Mouse (Mus musculus) heart, postnatal 0 days (tissue): ENCODE data around the gene Lyrm4.

ENCODE experiments used
- CTCF ChIP-seq: IDR thresholded peaks from 2 replicates; pipeline ENCODE4 v1.5.1; 2016; ENCODE audit warnings: antibody characterized with exemption, control low read depth, low read depth
- EP300 ChIP-seq: IDR thresholded peaks from 2 replicates; pipeline ENCODE4 v1.6.1; 2016; ENCODE audit warnings: antibody characterized with exemption, low read depth

DNA sequence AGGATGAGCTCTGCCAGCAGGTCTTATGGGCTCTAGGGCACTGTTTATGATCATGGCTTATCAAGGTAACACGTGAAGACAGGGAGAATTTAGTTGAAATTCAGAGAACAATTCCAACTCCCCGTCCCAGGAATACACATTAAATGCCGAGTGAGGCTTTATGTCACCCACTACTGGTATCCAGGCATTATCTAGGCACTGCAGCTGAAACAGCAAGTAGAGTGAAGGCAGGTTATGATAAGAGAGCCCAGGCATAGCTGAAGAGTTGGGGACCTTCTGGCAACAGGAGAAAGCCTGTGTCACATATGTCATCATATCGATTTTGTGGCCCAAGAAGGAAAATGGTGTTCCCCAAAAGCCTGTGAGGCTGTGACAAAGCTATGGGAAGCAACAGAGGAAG is 60.4 kb downstream of the Lyrm4 start:
- no peak for TF ChIP-seq CTCF
- no peak for TF ChIP-seq EP300
